Mouse (Mus musculus): Measurements from ENCODE around the gene Fignl2.

Gene Fignl2

DNA sequence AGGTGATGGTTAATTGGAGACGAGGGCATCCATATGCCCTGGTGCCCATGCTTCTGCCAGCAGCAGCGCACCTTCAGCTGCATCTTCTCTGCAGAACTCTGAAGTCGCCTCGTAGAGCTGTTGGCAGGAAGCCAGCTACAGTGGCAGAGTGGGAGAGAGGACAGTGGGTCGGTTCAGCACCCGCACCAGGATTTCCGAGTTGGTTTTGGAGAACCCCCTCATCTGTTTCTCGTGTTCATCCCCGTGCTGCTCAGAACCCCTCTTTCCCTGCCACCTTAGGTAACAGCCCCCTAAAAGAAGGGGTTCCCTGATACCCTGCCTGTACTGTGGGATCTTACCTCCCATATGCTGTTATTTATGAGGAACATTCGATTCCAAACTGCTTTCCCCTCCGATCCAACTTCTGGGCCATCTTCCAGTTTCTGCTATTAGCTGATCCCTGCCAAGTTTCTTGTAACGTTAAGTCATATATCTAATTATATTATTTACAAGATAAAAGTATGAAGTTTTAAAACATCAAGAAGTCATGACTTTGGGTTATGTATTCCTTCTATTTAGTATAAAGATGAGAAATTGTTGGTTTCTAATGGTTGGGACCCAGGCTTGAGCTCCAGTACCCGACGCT, 69.9 kb downstream of the Fignl2 start:
- peak; percentile 29 for DNase-seq (ENCODE audit: low read depth)

DNA sequence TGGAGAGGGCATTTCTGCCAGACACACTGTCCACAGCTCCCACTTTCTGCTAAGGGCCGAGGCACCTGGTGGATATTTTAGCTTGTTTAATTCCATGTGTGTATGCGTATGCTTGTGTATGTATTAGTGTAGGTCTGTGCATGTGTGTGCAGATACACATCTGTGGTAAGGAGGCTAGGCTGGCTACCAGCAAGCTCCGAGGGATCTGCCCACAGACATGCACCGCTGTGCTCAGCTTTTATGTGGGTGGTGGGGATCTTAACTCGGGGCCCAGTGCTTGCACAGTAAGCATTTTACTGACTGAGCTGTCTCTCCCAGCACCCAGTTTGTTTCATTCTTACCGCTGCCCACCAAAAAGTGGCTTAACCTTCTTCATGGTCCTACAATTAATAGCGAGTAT, 71.1 kb downstream of the Fignl2 start:
- no peak for DNase-seq (ENCODE audit: low read depth)

DNA sequence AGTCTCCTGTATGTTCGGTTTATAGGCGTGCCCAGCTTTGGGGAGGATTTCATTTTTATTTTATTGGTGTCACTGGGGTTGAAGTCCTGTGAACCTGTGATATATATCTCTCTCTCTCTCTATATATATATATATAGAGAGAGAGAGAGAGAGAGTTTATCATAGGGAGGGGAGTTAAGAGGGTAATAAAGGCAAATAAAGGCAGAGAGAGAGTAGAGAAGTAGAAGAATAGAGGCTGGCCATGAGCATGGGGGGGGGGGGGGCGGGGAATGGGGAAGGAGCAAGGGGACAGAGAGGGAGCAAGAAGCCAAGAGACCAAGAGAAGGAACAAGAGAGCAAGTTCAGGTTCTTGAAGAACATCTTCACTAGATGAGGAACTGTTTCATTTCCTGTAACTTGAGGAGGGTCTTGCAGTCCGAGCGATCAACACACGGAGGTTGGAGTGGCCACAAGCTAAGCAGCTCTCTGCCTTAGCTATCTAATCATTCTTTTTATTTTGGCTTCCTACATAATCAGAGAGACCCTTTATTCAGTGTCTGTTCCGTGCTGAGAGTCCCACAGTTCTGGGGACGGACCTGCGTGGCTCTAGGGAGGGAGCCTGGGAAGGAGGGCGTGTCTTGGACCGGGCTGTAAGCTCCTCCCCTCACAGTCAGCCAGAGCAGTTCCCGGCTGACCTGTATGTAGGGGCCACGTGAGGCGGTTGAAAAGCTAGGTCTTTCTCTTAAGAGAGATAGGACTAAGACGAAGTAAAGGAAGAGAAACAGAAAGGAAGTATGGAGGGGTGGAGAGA, 71.9 kb downstream of the Fignl2 start:
- peak; percentile 46 for DNase-seq (ENCODE audit: low read depth)

DNA sequence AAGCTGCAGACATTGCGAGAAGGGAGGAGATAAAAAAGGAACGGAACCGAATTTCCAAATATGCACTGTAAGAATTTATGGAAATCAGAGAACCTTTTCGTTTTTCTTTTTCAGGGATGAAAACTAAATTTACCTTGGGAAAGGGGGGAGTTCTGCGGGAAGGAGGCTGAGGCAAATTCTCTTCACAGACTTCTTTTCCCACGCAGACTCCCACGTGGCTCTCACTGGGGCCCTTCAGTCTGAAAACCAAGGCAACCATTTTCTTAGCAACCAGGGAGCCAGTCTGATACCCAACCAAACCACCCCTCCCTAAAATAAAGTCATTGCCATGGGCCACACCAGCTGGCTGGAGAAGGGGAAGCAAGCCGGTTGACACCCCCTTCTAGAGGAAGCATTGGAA, 72.7 kb downstream of the Fignl2 start:
- no peak for DNase-seq (ENCODE audit: low read depth)

DNA sequence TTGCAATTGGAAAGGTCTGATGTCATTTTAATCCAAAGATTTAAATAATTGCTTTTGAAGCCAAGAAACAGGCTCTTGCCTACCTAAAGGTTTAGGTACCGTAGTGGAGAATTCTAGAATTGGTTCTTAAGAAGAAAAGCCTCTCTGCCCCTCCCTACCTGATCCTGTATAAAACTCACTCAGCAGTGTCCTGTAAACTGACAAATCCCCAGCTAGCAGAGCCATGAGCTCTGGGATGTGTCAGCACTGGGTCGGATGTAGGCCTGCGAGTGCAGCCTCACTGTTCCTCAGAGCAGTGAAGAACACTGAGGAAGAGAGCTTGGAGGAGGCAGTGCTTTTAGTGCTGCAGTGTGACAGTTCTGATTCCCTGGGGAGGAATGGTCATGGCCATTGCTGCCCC, 73.8 kb downstream of the Fignl2 start:
- no peak for DNase-seq (ENCODE audit: low read depth)

DNA sequence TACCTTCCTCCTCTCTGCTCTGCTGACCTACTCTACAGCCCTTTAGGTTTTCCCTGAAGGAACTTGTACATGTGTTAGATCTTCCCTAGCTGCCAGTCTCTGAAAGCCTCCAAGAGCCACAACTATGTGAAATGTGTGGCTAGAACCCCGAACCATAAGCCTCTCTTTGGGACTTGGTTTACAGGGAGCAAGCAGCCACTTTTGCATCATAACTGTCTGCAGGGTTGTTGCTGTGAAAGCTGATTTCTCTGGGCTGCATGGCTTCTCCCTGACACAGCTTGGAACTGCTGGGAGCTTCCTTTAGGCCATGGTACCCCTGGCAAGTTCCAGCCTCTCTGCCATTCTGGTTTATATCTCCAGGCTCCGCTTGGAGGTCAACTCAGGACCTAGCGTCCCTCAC, 75.9 kb downstream of the Fignl2 start:
- no peak for DNase-seq (ENCODE audit: low read depth)

DNA sequence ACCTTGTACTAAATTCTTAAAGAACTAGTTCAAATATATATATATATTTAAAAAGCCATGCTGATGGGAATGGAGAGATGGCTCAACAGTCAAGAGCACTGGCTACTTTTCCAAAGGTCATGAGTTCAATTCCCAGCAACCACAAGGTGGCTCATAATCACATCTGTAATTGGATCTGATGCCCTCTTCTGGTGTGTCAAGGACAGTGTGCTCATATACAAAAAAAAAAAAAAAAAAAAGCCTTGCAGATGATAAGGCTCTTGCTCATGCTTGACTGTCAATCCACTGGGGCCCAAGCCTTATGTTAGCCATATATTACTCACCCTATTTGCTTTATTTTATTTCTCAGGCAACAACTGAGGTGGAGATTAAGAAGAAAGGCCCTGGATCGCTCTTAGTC, 76.7 kb downstream of the Fignl2 start:
- DNase-seq (ENCODE audit: low read depth) = no peak
